ENCODE assay signal across 13 mouse cellular contexts in the genomic region with DNA sequence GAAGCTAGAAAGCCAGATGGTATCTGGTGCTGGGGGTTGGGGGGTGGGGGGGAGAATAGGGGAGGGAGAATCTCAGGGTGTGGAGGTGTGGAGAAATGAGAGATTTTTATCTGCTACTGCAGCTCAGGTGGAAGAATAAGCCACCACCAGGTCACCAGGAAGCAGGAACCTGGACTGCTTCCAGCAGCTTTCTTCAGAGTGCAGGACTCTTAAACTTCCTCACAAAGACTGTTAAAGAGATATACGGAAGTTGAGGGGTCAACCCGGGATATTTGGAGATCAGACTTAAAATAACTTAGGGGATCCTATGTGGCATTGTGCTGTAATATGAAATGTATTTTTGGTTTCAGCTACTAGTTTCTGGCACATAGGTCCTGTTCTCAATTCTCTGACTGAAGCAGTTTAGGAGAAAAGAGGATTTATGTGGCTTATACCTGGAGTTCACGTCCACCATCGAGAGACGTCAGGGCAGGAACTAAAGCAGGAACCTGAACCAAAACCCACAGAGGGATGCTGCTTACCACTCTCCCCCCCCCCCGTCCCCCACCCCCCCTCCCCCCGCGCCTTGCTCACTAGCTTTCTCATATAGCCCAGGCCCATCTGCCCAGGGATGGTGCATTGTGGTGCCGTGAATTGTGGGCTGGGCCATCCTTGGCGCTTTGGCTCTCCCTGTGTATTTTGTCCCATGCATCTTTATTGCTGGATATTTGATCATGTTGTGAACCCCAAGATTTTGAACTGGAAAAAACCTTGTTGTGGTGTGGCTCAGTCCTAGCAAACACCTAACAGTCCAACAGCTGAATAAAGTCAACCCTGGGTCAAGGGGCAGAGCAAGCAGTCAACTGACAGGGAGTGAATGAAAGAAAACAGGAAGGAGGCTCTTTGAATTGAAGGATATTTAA.
DNase-seq lines count a peak whose midpoint lies in the region; ATAC-seq and TF ChIP-seq lines count a peak whose summit lies in the region.
"Had no signal": no experiment of that assay in that cellular context is flagged by ENCODE, and none has a peak within 500 bp of the region (broad histone marks: within the 10 kb centered on the region; RNA-seq: fewer than 3 reads in every experiment).

No protein-coding gene starts in this region.

- no peak overlapping the region for H3K4me3 ChIP-seq in heart, embryonic 10.5 days
- no peak overlapping the region for H3K4me3 ChIP-seq in heart, embryonic 11.5 days (ENCODE audit: low read depth, low read length)
- no peak overlapping the region for H3K4me3 ChIP-seq in cerebellum, adult 2 months (replicated peaks; ENCODE audit: insufficient read depth, low read depth, low read length)
- H3K4me3 ChIP-seq: erythroblast, embryonic 14.5 days; heart, embryonic 13.5 days; hindbrain, embryonic 15.5 days; limb, embryonic 12.5 days; neural tube, embryonic 12.5 days had no signal

- ATAC-seq in heart, embryonic 11.5 days (replicated peaks; ENCODE audit: insufficient number of reproducible peaks, low FRiP score, low TSS enrichment) = no peak

- H3K36me3 ChIP-seq in heart, embryonic 10.5 days = no peaks in the 10 kb centered on the region
- no peaks in the 10 kb centered on the region for H3K36me3 ChIP-seq in heart, embryonic 11.5 days (ENCODE audit: control insufficient read depth, insufficient read depth, low read length)
- H3K36me3 ChIP-seq: heart, embryonic 13.5 days; hindbrain, embryonic 15.5 days; limb, embryonic 12.5 days; neural tube, embryonic 12.5 days had no signal

- TF ChIP-seq CTCF in cerebellum, adult 2 months (IDR thresholded peaks at IDR 0.05; ENCODE audit: borderline replicate concordance, insufficient read depth, low read depth, low read length) = no peak

- no peak overlapping the region for H3K9ac ChIP-seq in heart, embryonic 11.5 days (ENCODE audit: low read depth, low read length)
- H3K9ac ChIP-seq: heart, embryonic 13.5 days; hindbrain, embryonic 15.5 days; limb, embryonic 12.5 days; neural tube, embryonic 12.5 days had no signal

- H3K4me2 ChIP-seq in heart, embryonic 11.5 days = no peak overlapping the region
- H3K4me2 ChIP-seq: heart, embryonic 13.5 days; hindbrain, embryonic 15.5 days; limb, embryonic 12.5 days; neural tube, embryonic 12.5 days had no signal

- no peak for TF ChIP-seq POLR2A in cerebellum, adult 2 months (IDR thresholded peaks at IDR 0.05; ENCODE audit: borderline replicate concordance, insufficient read depth, low read length)

- H3K27ac ChIP-seq in heart, embryonic 10.5 days = no peak overlapping the region
- no peak overlapping the region for H3K27ac ChIP-seq in heart, embryonic 11.5 days (ENCODE audit: low read depth, low read length)
- no peak overlapping the region for H3K27ac ChIP-seq in cerebellum, adult 2 months (ENCODE audit: insufficient read depth, low read length)
- H3K27ac ChIP-seq: heart, embryonic 13.5 days; hindbrain, embryonic 15.5 days; limb, embryonic 12.5 days; neural tube, embryonic 12.5 days had no signal

- peaks cover 13% of the 10 kb centered on the region; the same call in 1 of the 2 replicates for H3K4me1 ChIP-seq in heart, embryonic 10.5 days
- 0 out of 2 replicates have a peak, but pooled peaks cover 2% of the 10 kb centered on the region for H3K4me1 ChIP-seq in heart, embryonic 11.5 days (ENCODE audit: control insufficient read depth, insufficient read depth, low read length)
- H3K4me1 ChIP-seq in cerebellum, adult 2 months (ENCODE audit: control insufficient read depth, insufficient read depth, low read length) = no peaks in the 10 kb centered on the region
- H3K4me1 ChIP-seq: hindbrain, embryonic 15.5 days; neural tube, embryonic 12.5 days had no signal

- DNase-seq in heart, embryonic 10.5 days (ENCODE audit: low spot score) = peak; percentile 52
- peak; percentile 68 for DNase-seq in urinary bladder, postnatal 14 days (ENCODE audit: low spot score)
- no peak for DNase-seq in urinary bladder, adult 18-20 months (ENCODE audit: low spot score in 2 of 2)
- DNase-seq in kidney, postnatal 4 days = peak; percentile 49 to 64
- DNase-seq in cerebellum, adult 2 months = no peak
- no peak for DNase-seq in right cerebral cortex, postnatal 25 days
- DNase-seq in neural tube, embryonic 10.5 days (ENCODE audit: extremely low spot score, low spot score) = no peak

- no peaks in the 10 kb centered on the region for H3K27me3 ChIP-seq in heart, embryonic 10.5 days (ENCODE audit: insufficient read depth, poor library complexity, severe bottlenecking)
- H3K27me3 ChIP-seq in heart, embryonic 11.5 days (ENCODE audit: control insufficient read depth, insufficient read depth, low read length) = no peaks in the 10 kb centered on the region
- H3K27me3 ChIP-seq in cerebellum, adult 2 months (ENCODE audit: control insufficient read depth, insufficient read depth, low read length) = no peaks in the 10 kb centered on the region
- H3K27me3 ChIP-seq: heart, embryonic 13.5 days; hindbrain, embryonic 15.5 days; limb, embryonic 12.5 days; neural tube, embryonic 12.5 days had no signal

- 82% methylated on average over 8 of the region's 10 CpGs for WGBS in heart, embryonic 10.5 days
- WGBS in heart, embryonic 11.5 days (ENCODE audit: insufficient replicate concordance) = 82% methylated on average over 9 of the region's 10 CpGs
- 87% methylated on average over 10 of the region's 10 CpGs for WGBS in cerebellum, adult 2 months

- H3K9me3 ChIP-seq in heart, embryonic 10.5 days = no peaks in the 10 kb centered on the region
- H3K9me3 ChIP-seq in heart, embryonic 11.5 days (replicated peaks; ENCODE audit: control insufficient read depth, low read length) = no peaks in the 10 kb centered on the region
- H3K9me3 ChIP-seq: heart, embryonic 13.5 days; hindbrain, embryonic 15.5 days; limb, embryonic 12.5 days; neural tube, embryonic 12.5 days had no signal

Comparison
In these comparisons a context has a peak if more than half of its experiments do, and no peak if none do; other contexts are left out.
1. DNase-seq: peak in heart, embryonic 10.5 days (single experiment), urinary bladder, postnatal 14 days (single experiment) and kidney, postnatal 4 days (2 of 2); none in urinary bladder, adult 18-20 months (0 of 2), cerebellum, adult 2 months (0 of 2), right cerebral cortex, postnatal 25 days (single experiment) and neural tube, embryonic 10.5 days (single experiment).